Mouse (Mus musculus) liver, embryonic 13.5 days (tissue): ENCODE data around the gene Sh2d1b2. TPM values are rescaled to one million over a fixed set of nuclear protein-coding genes. Genes with fewer than 3 reads are reported as not detected.
"Not testable (repeated sequence)": the region's sequence is repeated elsewhere in the genome, so short reads cannot be mapped to it uniquely, and the experiment has no call there.

Source experiments
- ATAC-seq: fragments of 200-750 bp; cut with Nextera tagmentation; 2 replicates; pipeline ENCODE4 v1.8.0; 2017; ENCODE audit warnings: low read depth, mild to moderate bottlenecking, moderate number of reproducible peaks, moderate library complexity
- DNase-seq: peaks from one replicate; pipeline ENCODE4 v3.0.0; 2022
- H3K27ac ChIP-seq: fragments of 300-500 bp; sonication (generic); 2 replicates; pipeline ENCODE4 v1.5.1; 2015; ENCODE audit warnings: moderate library complexity, mild to moderate bottlenecking, inconsistent platforms
- H3K27me3 ChIP-seq: fragments of 300-500 bp; sonication (generic); 2 replicates; pipeline ENCODE4 v1.6.1; 2015; ENCODE audit warnings: mild to moderate bottlenecking, inconsistent platforms
- H3K36me3 ChIP-seq: fragments of 300-500 bp; sonication (generic); 2 replicates; pipeline ENCODE4 v1.6.1; 2015; ENCODE audit warnings: mild to moderate bottlenecking, inconsistent platforms
- H3K4me1 ChIP-seq: fragments of 300-500 bp; sonication (generic); replicated peaks from 2 replicates; pipeline ENCODE4 v1.6.1; 2015; ENCODE audit warnings: inconsistent platforms
- H3K4me2 ChIP-seq: fragments of 300-500 bp; sonication (generic); 2 replicates; pipeline ENCODE4 v1.6.1; 2015; ENCODE audit warnings: inconsistent platforms, mild to moderate bottlenecking, moderate library complexity
- H3K4me3 ChIP-seq: fragments of 300-500 bp; sonication (generic); replicated peaks from 2 replicates; pipeline ENCODE4 v1.5.1; 2015; ENCODE audit warnings: mild to moderate bottlenecking, inconsistent platforms
- H3K9ac ChIP-seq: fragments of 300-500 bp; sonication (generic); 2 replicates; pipeline ENCODE4 v1.6.1; 2015; ENCODE audit warnings: mild to moderate bottlenecking, inconsistent platforms
- H3K9me3 ChIP-seq: fragments of 300-500 bp; sonication (generic); replicated peaks from 2 replicates; pipeline ENCODE4 v1.6.1; 2016; ENCODE audit warnings: inconsistent platforms
- WGBS: fragments of 180-500 bp; shearing (Covaris S2); methylation state at CpG from one replicate; pipeline ENCODE4 v1.1.7; 2015; ENCODE audit not compliant: insufficient replicate concordance; 5-methylcytosine and 5-hydroxymethylcytosine counted together
- polyA plus RNA-seq: library from polyadenylated mRNA; unstranded; fragments of >200 nt; fragmentation: Nextera tagmentation; extraction: Ambion mirVana; gene quantifications from 2 replicates; pipeline ENCODE4 v1.2.1, GENCODE M21; 2015

Sh2d1b2 gene
- polyA plus RNA-seq, result not detected in 2 replicates

- not testable (repeated sequence) for H3K27ac ChIP-seq, H3K9me3 ChIP-seq, DNase-seq, ATAC-seq, H3K36me3 ChIP-seq, H3K9ac ChIP-seq, H3K27me3 ChIP-seq, H3K4me3 ChIP-seq, H3K4me2 ChIP-seq, H3K4me1 ChIP-seq
- 44% methylated on average over 6 of the region's 6 CpGs for WGBS
These were observed at the start of gene Sh2d1b2 for GRCm38 (mm10) chr1:170232688-170233087. TSS of gene Sh2d1b2 (plus strand) at chr1:170232749.

GRCm38 (mm10) chr1:170185137-170185536 lies 47.4 kb upstream of the Sh2d1b2 start:
- Histone ChIP-seq H3K27ac (no peak overlapping the region), H3K4me1 (no peaks in the 10 kb centered on the region), H3K36me3 (no peaks in the 10 kb centered on the region), H3K4me2 (no peak overlapping the region), H3K27me3 (no peaks in the 10 kb centered on the region), H3K9ac (no peak overlapping the region), H3K4me3 (no peak overlapping the region), H3K9me3 (no peaks in the 10 kb centered on the region)
- 47% methylated on average over 3 of the region's 3 CpGs for WGBS
- DNase-seq, result no peak
- ATAC-seq, result no peak

- H3K9me3 ChIP-seq, result no peaks in the 10 kb centered on the region
- no peak overlapping the region for H3K4me2 ChIP-seq
- H3K4me1 ChIP-seq, result peaks cover 5% of the 10 kb centered on the region; the same call in 1 of the 2 replicates
- no peaks in the 10 kb centered on the region for H3K36me3 ChIP-seq
- H3K27ac ChIP-seq, result no peak overlapping the region
- H3K4me3 ChIP-seq, result no peak overlapping the region
- DNase-seq (no peak), ATAC-seq (no peak)
- WGBS, result 64% methylated on average over 5 of the region's 5 CpGs
- H3K27me3 ChIP-seq, result no peaks in the 10 kb centered on the region
- no peak overlapping the region for H3K9ac ChIP-seq
These were observed 46.0 kb upstream of the Sh2d1b2 start for GRCm38 (mm10) chr1:170186531-170186930.

- no peak for ATAC-seq
These were observed 43.9 kb upstream of the Sh2d1b2 start for GRCm38 (mm10) chr1:170188601-170189000.

GRCm38 (mm10) chr1:170190225-170190624 lies 42.3 kb upstream of the Sh2d1b2 start:
- Histone ChIP-seq H3K4me1 (peaks cover 5% of the 10 kb centered on the region; the same call in 1 of the 2 replicates), H3K9me3 (no peaks in the 10 kb centered on the region), H3K4me2 (no peak overlapping the region), H3K4me3 (no peak overlapping the region), H3K27ac (no peak overlapping the region), H3K27me3 (no peaks in the 10 kb centered on the region), H3K36me3 (peaks cover 26% of the 10 kb centered on the region), H3K9ac (no peak overlapping the region)
- DNase-seq (no peak), ATAC-seq (no peak)
- 56% methylated on average over 4 of the region's 4 CpGs for WGBS

More at GRCm38 (mm10) chr1:170188601-170189000, 43.9 kb upstream of the Sh2d1b2 start:
- Histone ChIP-seq H3K4me1 (peaks cover 5% of the 10 kb centered on the region; the same call in 1 of the 2 replicates), H3K36me3 (peaks cover 12% of the 10 kb centered on the region), H3K4me2 (no peak overlapping the region), H3K27me3 (no peaks in the 10 kb centered on the region), H3K27ac (no peak overlapping the region), H3K9ac (no peak overlapping the region), H3K4me3 (no peak overlapping the region), H3K9me3 (no peaks in the 10 kb centered on the region)
- WGBS, result 72% methylated on average over 11 of the region's 11 CpGs
- no peak for DNase-seq

- peaks cover 43% of the 10 kb centered on the region for H3K36me3 ChIP-seq
- WGBS, result 76% methylated on average over 1 of the region's 1 CpGs
These were observed 40.6 kb upstream of the Sh2d1b2 start for GRCm38 (mm10) chr1:170191925-170192324.

GRCm38 (mm10) chr1:170196211-170196610 lies 36.3 kb upstream of the Sh2d1b2 start:
- ATAC-seq (no peak), DNase-seq (no peak)
- Histone ChIP-seq H3K4me1 (no peaks in the 10 kb centered on the region), H3K36me3 (peaks cover 80% of the 10 kb centered on the region), H3K4me3 (no peak overlapping the region), H3K4me2 (no peak overlapping the region), H3K9ac (no peak overlapping the region), H3K9me3 (no peaks in the 10 kb centered on the region), H3K27me3 (no peaks in the 10 kb centered on the region), H3K27ac (no peak overlapping the region)
- 87% methylated on average over 8 of the region's 8 CpGs for WGBS

More at GRCm38 (mm10) chr1:170191925-170192324, 40.6 kb upstream of the Sh2d1b2 start:
- Histone ChIP-seq H3K4me2 (no peak overlapping the region), H3K4me1 (peaks cover 5% of the 10 kb centered on the region; the same call in 1 of the 2 replicates), H3K4me3 (no peak overlapping the region), H3K27ac (no peak overlapping the region), H3K9ac (no peak overlapping the region), H3K27me3 (no peaks in the 10 kb centered on the region), H3K9me3 (no peaks in the 10 kb centered on the region)
- no peak for DNase-seq
- ATAC-seq, result no peak

GRCm38 (mm10) chr1:170200379-170200778 lies 32.2 kb upstream of the Sh2d1b2 start:
- 81% methylated on average over 3 of the region's 3 CpGs for WGBS
- peaks cover 76% of the 10 kb centered on the region for H3K36me3 ChIP-seq

GRCm38 (mm10) chr1:170206395-170206794 lies 26.2 kb upstream of the Sh2d1b2 start:
- H3K27ac ChIP-seq, result no peak overlapping the region
- no peak overlapping the region for H3K9ac ChIP-seq
- ATAC-seq, result no peak
- no peaks in the 10 kb centered on the region for H3K4me1 ChIP-seq
- no peak overlapping the region for H3K4me2 ChIP-seq
- DNase-seq, result no peak
- no peak overlapping the region for H3K4me3 ChIP-seq
- H3K27me3 ChIP-seq, result no peaks in the 10 kb centered on the region
- 85% methylated on average over 6 of the region's 6 CpGs for WGBS
- H3K36me3 ChIP-seq, result peaks cover 77% of the 10 kb centered on the region
- H3K9me3 ChIP-seq, result peaks cover 8% of the 10 kb centered on the region; the same call in 1 of the 2 replicates

More at GRCm38 (mm10) chr1:170200379-170200778, 32.2 kb upstream of the Sh2d1b2 start:
- Histone ChIP-seq H3K9me3 (no peaks in the 10 kb centered on the region), H3K4me3 (no peak overlapping the region), H3K4me2 (no peak overlapping the region), H3K27ac (no peak overlapping the region), H3K27me3 (no peaks in the 10 kb centered on the region), H3K9ac (no peak overlapping the region), H3K4me1 (no peaks in the 10 kb centered on the region)
- no peak for DNase-seq
- no peak for ATAC-seq

- no peak for DNase-seq
- Histone ChIP-seq H3K9me3 (no peaks in the 10 kb centered on the region), H3K4me2 (peak overlapping the region; percentile 59), H3K4me1 (peaks cover 12% of the 10 kb centered on the region), H3K27ac (no peak overlapping the region), H3K27me3 (no peaks in the 10 kb centered on the region; the same call in 1 of the 2 replicates), H3K9ac (peak overlapping the region; percentile 41), H3K36me3 (peaks cover 35% of the 10 kb centered on the region), H3K4me3 (peak overlapping the region; percentile 37)
- WGBS, result 49% methylated on average over 10 of the region's 10 CpGs
- no peak for ATAC-seq
These were observed 19.2 kb upstream of the Sh2d1b2 start for GRCm38 (mm10) chr1:170213181-170213879.

- DNase-seq (no peak), ATAC-seq (no peak)
- Histone ChIP-seq H3K4me2 (peak overlapping the region; percentile 78), H3K27ac (peak overlapping the region; percentile 87), H3K27me3 (no peaks in the 10 kb centered on the region; the same call in 1 of the 2 replicates), H3K9me3 (no peaks in the 10 kb centered on the region), H3K9ac (peak overlapping the region; percentile 94), H3K4me3 (peak overlapping the region; percentile 85), H3K36me3 (peaks cover 25% of the 10 kb centered on the region), H3K4me1 (peaks cover 12% of the 10 kb centered on the region)
- WGBS, result 16% methylated on average over 7 of the region's 7 CpGs
These were observed 18.2 kb upstream of the Sh2d1b2 start for GRCm38 (mm10) chr1:170214383-170214756.
